Comparison of ENCODE assay signal across 14 mouse cellular contexts in the genomic region with DNA sequence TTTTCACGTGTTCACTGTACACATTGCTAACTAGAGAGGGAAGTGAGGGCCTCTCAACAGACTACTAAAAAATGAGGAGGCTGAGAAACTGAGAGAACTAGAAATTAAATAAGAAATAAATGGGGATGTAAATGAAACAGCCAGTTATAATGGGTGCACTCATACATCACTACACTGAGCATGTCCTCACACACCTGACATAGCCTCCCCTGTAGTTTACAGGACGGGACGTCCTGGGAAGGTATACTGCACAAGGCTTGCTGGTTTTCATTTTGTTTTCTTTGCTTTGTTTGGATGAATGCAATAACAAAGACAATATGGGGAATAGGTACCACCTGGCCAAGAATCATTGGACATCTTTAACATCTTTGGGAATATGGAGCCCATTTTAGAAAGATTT.
DNase-seq lines count a peak whose midpoint lies in the region; ATAC-seq and TF ChIP-seq lines count a peak whose summit lies in the region.
"Had no signal": no experiment of that assay in that cellular context is flagged by ENCODE, and none has a peak within 500 bp of the region (broad histone marks: within the 10 kb centered on the region; RNA-seq: fewer than 3 reads in every experiment).

No protein-coding gene starts in this region.

- 0 out of 2 replicates have a peak overlapping the region, but pooled peaks have one; percentile 21 for H3K27ac ChIP-seq in heart, embryonic 13.5 days (replicated peaks)
- no peak overlapping the region for H3K27ac ChIP-seq in lung, embryonic 15.5 days
- peak overlapping the region; percentile 80 for H3K27ac ChIP-seq in forebrain, postnatal 0 days (ENCODE audit: low read depth, low read length)
- peak overlapping the region; percentile 78; the same call in 1 of the 2 replicates for H3K27ac ChIP-seq in neural tube, embryonic 14.5 days (ENCODE audit: low read depth, low read length)
- no peak overlapping the region for H3K27ac ChIP-seq in liver, postnatal 0 days (ENCODE audit: low read depth)
- H3K27ac ChIP-seq: embryonic facial prominence, embryonic 15.5 days had no signal

- no peak overlapping the region for H3K4me3 ChIP-seq in heart, embryonic 13.5 days
- H3K4me3 ChIP-seq in lung, embryonic 15.5 days: no peak overlapping the region
- H3K4me3 ChIP-seq in forebrain, postnatal 0 days (ENCODE audit: low read depth, low read length): peak overlapping the region; percentile 79
- H3K4me3 ChIP-seq in neural tube, embryonic 14.5 days (ENCODE audit: low read depth, low read length): peak overlapping the region; percentile 8; the same call in 1 of the 2 replicates
- H3K4me3 ChIP-seq in liver, postnatal 0 days (ENCODE audit: low read depth, low read length): no peak overlapping the region
- H3K4me3 ChIP-seq: embryonic facial prominence, embryonic 15.5 days had no signal

- peak overlapping the region; percentile 26; the same call in 1 of the 2 replicates for H3K9ac ChIP-seq in heart, embryonic 13.5 days
- H3K9ac ChIP-seq in lung, embryonic 15.5 days: no peak overlapping the region
- H3K9ac ChIP-seq in forebrain, postnatal 0 days: peak overlapping the region; percentile 92
- peak overlapping the region; percentile 34; the same call in 1 of the 2 replicates for H3K9ac ChIP-seq in neural tube, embryonic 14.5 days (replicated peaks; ENCODE audit: low read depth, low read length)
- H3K9ac ChIP-seq in liver, postnatal 0 days (replicated peaks): no peak overlapping the region
- H3K9ac ChIP-seq: embryonic facial prominence, embryonic 15.5 days had no signal

- H3K9me3 ChIP-seq in heart, embryonic 13.5 days: no peaks in the 10 kb centered on the region
- no peaks in the 10 kb centered on the region for H3K9me3 ChIP-seq in lung, embryonic 15.5 days
- H3K9me3 ChIP-seq in forebrain, postnatal 0 days (ENCODE audit: low read length): no peaks in the 10 kb centered on the region
- no peaks in the 10 kb centered on the region for H3K9me3 ChIP-seq in neural tube, embryonic 14.5 days (ENCODE audit: control insufficient read depth, low read length)
- no peaks in the 10 kb centered on the region for H3K9me3 ChIP-seq in liver, postnatal 0 days (ENCODE audit: low read length)
- H3K9me3 ChIP-seq: embryonic facial prominence, embryonic 15.5 days had no signal

- no peak for ATAC-seq in heart, embryonic 13.5 days (ENCODE audit: extremely low read depth, insufficient number of reproducible peaks, low FRiP score, low TSS enrichment)
- ATAC-seq in lung, embryonic 15.5 days (ENCODE audit: borderline replicate concordance, extremely low read depth, low FRiP score, low TSS enrichment): no peak
- 0 out of 2 replicates have a peak, but pooled peaks have one; percentile 15 for ATAC-seq in forebrain, postnatal 0 days
- peak; percentile 33; the same call in 1 of the 2 replicates for ATAC-seq in neural tube, embryonic 14.5 days (ENCODE audit: low read depth)
- no peak for ATAC-seq in liver, postnatal 0 days
- ATAC-seq: inflammation-experienced regulatory T-cells, adult 6 months; lung, postnatal 0 days had no signal

- no peak for TF ChIP-seq EP300 in liver, postnatal 0 days (IDR thresholded peaks at IDR 0.05; ENCODE audit: low read depth)

- H3K36me3 ChIP-seq in heart, embryonic 13.5 days: peaks cover 69% of the 10 kb centered on the region
- peaks cover 21% of the 10 kb centered on the region for H3K36me3 ChIP-seq in lung, embryonic 15.5 days
- peaks cover 7% of the 10 kb centered on the region for H3K36me3 ChIP-seq in forebrain, postnatal 0 days (ENCODE audit: insufficient read depth)
- no peaks in the 10 kb centered on the region for H3K36me3 ChIP-seq in neural tube, embryonic 14.5 days (ENCODE audit: control insufficient read depth, insufficient read depth, low read length)
- H3K36me3 ChIP-seq in liver, postnatal 0 days (replicated peaks; ENCODE audit: insufficient read depth, low read length): no peaks in the 10 kb centered on the region; the same call in 1 of the 2 replicates

- peaks cover 94% of the 10 kb centered on the region for H3K4me1 ChIP-seq in heart, embryonic 13.5 days
- H3K4me1 ChIP-seq in lung, embryonic 15.5 days: peaks cover 81% of the 10 kb centered on the region
- H3K4me1 ChIP-seq in forebrain, postnatal 0 days (ENCODE audit: insufficient read depth): peaks cover 15% of the 10 kb centered on the region
- H3K4me1 ChIP-seq in neural tube, embryonic 14.5 days (ENCODE audit: control insufficient read depth, insufficient read depth, low read length): peaks cover 10% of the 10 kb centered on the region
- H3K4me1 ChIP-seq in liver, postnatal 0 days (ENCODE audit: insufficient read depth): peaks cover 8% of the 10 kb centered on the region; the same call in 1 of the 2 replicates

- WGBS in heart, embryonic 13.5 days: 78% methylated on average over 3 of the region's 3 CpGs
- 60% methylated on average over 3 of the region's 3 CpGs for WGBS in lung, embryonic 15.5 days
- WGBS in forebrain, postnatal 0 days: 22% methylated on average over 3 of the region's 3 CpGs
- WGBS in neural tube, embryonic 14.5 days: 56% methylated on average over 3 of the region's 3 CpGs
- WGBS in liver, postnatal 0 days (ENCODE audit: insufficient replicate concordance): 74% methylated on average over 3 of the region's 3 CpGs

- DNase-seq in heart, postnatal 14 days: no peak
- no peak for DNase-seq in lung, adult 18-20 months
- peak; percentile 58 for DNase-seq in forebrain, postnatal 0 days
- DNase-seq in liver, postnatal 0 days: no peak
- DNase-seq in left cerebral cortex, postnatal 14 days (ENCODE audit: low spot score in 2 of 2): no peak
- DNase-seq: cerebellum, adult 11 months; liver had no signal

- TF ChIP-seq CTCF in forebrain, postnatal 0 days (IDR thresholded peaks at IDR 0.05; ENCODE audit: low read depth): no peak
- TF ChIP-seq CTCF in liver, postnatal 0 days (IDR thresholded peaks at IDR 0.05; ENCODE audit: low read depth): no peak

- no peak overlapping the region; the same call in 1 of the 2 replicates for H3K4me2 ChIP-seq in heart, embryonic 13.5 days
- peak overlapping the region; percentile 8; the same call in 1 of the 2 replicates for H3K4me2 ChIP-seq in lung, embryonic 15.5 days
- peak overlapping the region; percentile 92 for H3K4me2 ChIP-seq in forebrain, postnatal 0 days (ENCODE audit: low read depth)
- peak overlapping the region; percentile 48 for H3K4me2 ChIP-seq in neural tube, embryonic 14.5 days (ENCODE audit: low read depth, low read length)
- no peak overlapping the region for H3K4me2 ChIP-seq in liver, postnatal 0 days (ENCODE audit: low read depth, low read length)
- H3K4me2 ChIP-seq: embryonic facial prominence, embryonic 15.5 days; heart, embryonic 11.5 days had no signal

- H3K27me3 ChIP-seq in heart, embryonic 13.5 days (replicated peaks): no peaks in the 10 kb centered on the region
- H3K27me3 ChIP-seq in lung, embryonic 15.5 days: no peaks in the 10 kb centered on the region
- H3K27me3 ChIP-seq in forebrain, postnatal 0 days (ENCODE audit: insufficient read depth, low read length): no peaks in the 10 kb centered on the region
- H3K27me3 ChIP-seq in neural tube, embryonic 14.5 days (ENCODE audit: control insufficient read depth, insufficient read depth, low read length): no peaks in the 10 kb centered on the region
- H3K27me3 ChIP-seq in liver, postnatal 0 days (ENCODE audit: insufficient read depth, low read length): no peaks in the 10 kb centered on the region
- H3K27me3 ChIP-seq: embryonic facial prominence, embryonic 15.5 days had no signal

- intact Hi-C loops in heart, postnatal 14 days (cut with DNase I): no loop called here
- intact Hi-C loops in left cerebral cortex, postnatal 14 days (cut with DNase I): no loop called here

Comparison
In these comparisons a context has a peak if more than half of its experiments do, and no peak if none do; other contexts are left out.
1. ATAC-seq: peak in forebrain, postnatal 0 days (single experiment) and neural tube, embryonic 14.5 days (single experiment); none in heart, embryonic 13.5 days (single experiment), lung, embryonic 15.5 days (single experiment) and liver, postnatal 0 days (single experiment).
2. H3K27ac ChIP-seq: peak in heart, embryonic 13.5 days (single experiment), forebrain, postnatal 0 days (single experiment) and neural tube, embryonic 14.5 days (single experiment); none in lung, embryonic 15.5 days (single experiment) and liver, postnatal 0 days (single experiment).
3. H3K4me2 ChIP-seq: peak in lung, embryonic 15.5 days (single experiment), forebrain, postnatal 0 days (single experiment) and neural tube, embryonic 14.5 days (single experiment); none in heart, embryonic 13.5 days (single experiment) and liver, postnatal 0 days (single experiment).
4. H3K4me3 ChIP-seq: peak in forebrain, postnatal 0 days (single experiment) and neural tube, embryonic 14.5 days (single experiment); none in heart, embryonic 13.5 days (single experiment), lung, embryonic 15.5 days (single experiment) and liver, postnatal 0 days (single experiment).
5. H3K9ac ChIP-seq: peak in heart, embryonic 13.5 days (single experiment), forebrain, postnatal 0 days (single experiment) and neural tube, embryonic 14.5 days (single experiment); none in lung, embryonic 15.5 days (single experiment) and liver, postnatal 0 days (single experiment).